Mouse (Mus musculus): ENCODE data around the gene Mgat3.

Mgat3 gene

DNA sequence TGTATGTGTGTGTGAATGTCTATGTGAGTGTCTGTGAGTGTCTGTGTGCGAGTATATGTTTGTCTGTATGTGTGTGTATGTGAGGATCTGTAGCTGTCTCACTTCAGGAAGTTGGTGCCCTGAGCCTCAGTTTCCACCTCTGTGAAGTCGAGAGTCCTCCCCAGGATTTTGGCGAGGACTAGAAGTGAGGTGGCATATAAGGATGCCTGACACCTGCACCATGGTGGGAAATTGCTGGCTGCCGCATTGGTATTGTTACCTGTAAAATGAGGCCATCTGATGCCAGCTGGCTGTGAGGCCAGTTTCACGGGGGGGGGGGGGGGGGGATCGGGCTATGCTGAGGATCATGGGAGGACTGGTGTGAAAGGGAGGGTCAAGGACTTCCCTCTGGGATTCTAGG, 2.2 kb downstream of the Mgat3 start:
- DNase-seq (ENCODE audit: low spot score): no peak

DNA sequence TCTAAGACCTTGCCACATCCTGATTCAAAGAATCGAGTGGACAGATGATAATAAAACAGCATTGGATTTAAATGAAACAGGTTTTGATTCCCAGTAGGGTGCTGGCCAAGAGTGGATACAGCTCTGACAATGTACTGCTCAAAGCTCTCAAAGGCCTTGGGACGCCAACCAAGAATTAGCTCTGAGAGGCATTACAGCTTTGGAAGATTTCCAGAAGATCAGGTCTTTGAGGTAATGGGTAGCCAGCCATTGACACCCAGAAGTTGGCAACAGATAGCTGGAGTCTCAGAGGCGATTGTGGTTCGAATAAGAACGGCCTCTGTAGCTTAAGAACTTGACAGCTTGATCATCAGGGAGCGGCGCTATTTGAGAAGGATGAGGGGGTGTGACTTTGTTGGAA, 8.0 kb downstream of the Mgat3 start:
- no peak for DNase-seq (ENCODE audit: low spot score)

DNA sequence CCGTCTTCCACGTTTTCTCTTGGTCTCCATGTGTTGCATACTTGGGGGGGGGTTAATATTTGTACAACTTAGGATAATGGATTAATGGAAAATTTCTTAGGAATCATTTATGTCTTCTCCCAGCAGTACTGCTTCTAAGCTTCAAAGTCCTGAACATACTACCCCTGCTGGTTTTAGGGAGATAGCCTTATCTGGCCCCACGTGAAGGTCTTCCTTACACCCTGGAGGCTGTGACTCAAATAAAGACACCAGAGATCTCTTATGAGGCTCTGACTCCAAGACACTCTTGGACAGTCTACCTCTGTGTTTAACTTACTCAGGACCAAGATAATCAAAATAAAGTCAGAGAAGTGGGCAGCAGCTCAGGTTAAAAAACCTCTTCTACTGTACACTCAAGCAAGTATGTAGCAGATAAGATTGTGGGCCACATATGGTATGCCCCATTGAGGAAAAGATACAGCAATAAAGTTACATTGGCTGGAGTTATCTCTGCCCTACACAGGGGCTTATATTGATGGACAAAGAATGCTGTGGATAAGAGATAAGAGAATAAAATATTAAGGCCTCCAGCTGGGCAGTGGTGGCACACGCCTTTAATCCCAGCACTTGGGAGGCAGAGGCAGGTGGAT, 8.7 kb downstream of the Mgat3 start:
- DNase-seq (ENCODE audit: low spot score): no peak

DNA sequence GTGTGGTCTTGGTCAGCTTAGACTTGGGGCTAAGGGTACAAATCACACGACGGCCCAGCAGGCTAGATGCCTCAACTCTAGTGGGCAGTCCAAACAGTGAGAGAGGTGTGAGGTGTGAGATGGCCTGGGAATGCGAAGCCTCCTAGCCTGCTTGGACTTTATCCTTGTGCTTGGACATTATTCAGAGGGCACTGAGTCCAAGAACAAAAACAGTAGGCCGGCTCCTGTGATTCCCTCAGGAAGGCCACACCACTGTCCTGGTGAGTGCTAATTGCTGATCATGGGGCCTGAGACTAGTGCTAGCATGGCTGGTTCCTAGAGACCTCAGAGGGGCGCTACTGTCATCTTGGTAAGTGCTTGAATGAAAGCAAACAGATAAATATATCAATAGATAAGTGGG, 15.4 kb downstream of the Mgat3 start:
- no peak for DNase-seq (ENCODE audit: low spot score)

DNA sequence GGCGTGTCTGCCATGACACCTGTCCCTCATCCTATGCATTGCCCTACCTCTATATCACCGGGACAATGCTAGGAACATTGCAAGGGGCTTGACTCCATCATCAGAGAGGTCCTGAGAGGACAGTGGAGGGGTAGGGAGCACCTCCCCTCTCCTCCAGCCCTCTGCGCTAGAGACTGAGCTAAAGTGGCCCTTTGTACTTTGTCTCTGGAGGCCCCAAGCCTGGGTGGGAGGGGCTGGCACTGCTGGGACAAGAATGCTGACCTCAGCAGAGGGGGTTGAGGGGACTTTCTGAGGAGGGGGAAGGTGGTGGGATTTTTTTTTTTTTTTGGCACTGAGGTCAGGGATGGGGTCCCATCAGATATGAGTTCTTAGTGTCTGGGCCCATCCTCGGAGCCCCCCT, 16.6 kb downstream of the Mgat3 start:
- DNase-seq (ENCODE audit: low spot score): no peak

DNA sequence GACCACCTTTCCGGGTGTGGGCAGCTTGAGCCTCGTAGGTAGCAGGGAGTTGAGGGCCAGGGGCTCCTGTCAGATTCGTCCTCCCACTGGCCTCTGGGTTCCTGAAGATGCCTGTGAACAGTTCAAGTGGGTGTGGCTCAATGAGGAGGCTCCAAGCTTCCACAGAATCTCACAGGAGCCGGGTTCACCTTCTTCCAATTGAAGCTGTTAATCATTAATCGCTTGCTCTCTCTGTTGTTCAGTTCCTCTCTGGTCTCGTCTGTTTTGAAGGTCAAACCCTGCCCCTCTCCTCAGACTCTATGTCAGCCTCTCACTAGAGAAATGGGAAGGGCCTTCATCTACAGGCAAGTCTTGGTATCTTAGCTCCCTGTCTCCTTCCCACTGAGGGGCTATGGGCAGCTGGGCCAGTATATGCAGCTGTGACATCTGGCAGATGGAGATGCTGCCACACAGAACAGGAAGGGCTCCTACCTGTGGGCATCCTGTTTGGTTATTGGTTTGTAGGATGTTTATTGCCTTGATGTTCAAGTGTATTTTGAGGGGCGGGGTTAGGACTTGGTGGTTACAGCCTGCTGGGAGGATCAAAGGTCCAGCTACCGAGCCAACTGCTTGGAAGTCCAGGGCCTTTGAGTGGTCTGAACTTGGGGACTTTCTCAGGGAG, 18.2 kb downstream of the Mgat3 start:
- DNase-seq (ENCODE audit: low spot score): no peak

DNA sequence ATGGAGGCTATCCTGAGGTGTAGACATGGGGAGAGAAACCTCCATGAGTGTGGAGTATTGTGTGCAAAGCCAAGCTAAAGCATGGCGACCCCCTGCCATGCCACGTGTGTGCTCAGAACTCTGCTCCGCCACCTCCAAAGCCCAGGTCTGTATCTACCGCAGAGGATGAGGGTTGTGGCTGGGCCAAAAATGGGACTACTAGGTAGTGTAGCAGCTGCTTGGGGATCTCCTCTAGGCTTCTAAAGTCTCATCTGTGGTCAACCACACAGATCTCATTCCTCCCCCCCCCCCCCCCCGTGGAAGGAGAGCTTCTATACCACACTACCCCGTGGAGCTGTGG, 18.7 kb downstream of the Mgat3 start:
- DNase-seq (ENCODE audit: low spot score): no peak

DNA sequence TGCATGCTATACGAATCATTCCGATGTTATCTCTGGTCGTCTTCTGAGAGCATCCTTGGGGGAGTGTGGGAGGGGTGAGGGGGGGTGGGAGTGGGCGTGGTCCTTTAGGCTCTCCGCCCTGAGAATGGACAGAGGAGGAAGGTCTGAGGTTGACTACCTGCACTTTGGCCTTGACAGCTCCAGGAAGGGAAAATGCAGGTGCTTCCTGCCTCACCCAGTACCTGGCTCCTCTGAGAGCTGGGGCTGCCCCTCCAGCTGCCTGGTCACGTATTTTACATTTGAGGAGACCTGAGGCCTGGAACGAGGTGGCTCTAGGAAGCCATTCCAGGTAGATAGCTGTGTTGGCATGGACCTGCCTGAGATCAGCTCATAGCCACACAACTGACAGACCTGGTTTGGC, 19.3 kb downstream of the Mgat3 start:
- DNase-seq (ENCODE audit: low spot score): no peak

DNA sequence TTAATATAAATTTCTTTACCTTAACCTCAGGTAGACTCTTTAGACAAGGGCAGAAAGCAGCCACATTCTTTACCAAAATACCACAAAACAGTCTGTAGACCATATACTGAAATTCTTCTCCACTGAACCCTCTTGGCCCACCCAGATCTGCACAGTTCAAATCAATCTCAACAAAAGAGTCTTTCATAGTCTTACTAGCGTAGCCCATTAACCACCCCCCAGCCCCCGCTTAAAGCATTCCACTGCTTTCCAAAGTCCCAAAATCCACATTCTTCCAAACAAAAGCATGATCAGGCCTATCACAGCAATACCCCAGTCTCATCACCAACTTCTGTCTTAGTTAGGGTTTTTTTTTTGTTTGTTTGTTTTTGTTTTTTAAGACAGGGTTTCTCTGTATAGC, 26.0 kb downstream of the Mgat3 start:
- no peak for DNase-seq (ENCODE audit: low spot score)

DNA sequence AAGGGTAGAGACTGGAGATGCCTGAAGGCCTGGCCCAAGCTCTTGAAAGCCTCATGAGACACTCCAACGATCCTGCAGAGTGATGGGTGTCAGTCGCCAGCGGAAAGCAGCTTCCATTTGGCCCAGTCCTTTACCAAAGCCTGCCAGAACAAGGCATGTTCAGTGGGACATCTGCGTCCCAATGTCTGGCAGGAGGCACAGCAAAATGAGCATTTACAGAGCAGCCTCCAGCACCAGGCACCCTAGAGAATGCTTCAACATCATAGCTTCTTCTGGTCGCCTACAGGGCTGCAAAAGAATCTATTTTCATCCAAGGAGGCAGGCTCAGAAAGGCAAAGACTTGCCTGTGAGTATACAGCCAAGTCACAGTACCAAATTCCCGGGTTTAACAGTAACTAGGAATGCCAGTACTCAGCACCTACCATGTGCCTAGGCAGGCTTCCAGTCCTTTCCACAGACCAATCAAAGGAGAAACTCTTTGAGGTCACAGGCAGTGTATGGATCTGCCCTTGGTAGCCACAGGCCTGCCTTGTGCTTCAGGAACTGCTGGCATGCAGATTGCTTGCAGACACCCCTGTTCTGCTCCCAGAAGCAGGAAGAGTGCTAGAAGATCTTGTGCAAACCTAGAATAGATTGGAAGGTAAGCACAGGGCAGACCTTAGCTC, 28.7 kb downstream of the Mgat3 start:
- DNase-seq (ENCODE audit: low spot score): no peak

DNA sequence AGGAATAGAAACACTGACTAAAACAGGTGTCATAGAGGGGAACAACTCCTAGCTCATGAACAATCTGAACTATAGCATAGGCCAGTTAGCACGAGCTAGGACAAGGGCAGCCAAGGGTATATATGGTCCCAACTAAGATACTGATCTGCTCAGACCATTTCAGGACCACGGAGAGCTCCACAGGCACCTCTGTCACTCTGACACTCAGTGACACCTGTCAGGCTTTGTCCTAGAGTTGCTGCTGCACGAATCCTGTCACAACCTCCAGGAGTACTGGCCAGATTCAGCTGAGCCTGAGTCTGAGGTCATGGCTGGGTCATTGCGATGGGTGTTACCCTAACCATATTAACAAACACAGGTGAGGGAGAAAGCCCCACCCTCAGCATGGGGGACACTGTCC, 29.9 kb downstream of the Mgat3 start:
- DNase-seq (ENCODE audit: low spot score): no peak

DNA sequence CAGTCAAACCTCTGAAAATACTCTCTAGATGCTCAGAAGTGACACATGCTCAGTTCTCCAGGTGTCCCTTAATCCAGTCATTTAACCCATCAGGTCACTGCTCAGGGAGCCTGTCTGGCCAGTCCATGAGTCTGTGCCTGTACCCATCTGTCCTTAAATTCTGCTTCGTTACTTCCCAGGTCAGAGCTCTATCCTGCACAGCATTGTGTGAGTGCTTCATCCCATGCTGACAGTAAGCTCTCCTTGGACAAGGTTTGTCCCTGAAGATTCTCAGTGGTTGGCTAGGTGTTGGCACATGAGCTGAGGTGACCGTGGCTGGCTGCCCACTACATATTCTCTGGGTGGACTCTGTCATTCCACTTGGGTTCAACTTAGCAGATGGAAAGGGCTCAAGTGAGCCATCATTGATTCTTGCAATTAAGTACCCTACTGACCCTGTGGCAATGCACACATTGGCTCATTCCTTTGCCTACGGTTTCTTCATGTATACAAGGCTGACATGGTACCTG, 32.6 kb downstream of the Mgat3 start:
- no peak for DNase-seq (ENCODE audit: low spot score)

DNA sequence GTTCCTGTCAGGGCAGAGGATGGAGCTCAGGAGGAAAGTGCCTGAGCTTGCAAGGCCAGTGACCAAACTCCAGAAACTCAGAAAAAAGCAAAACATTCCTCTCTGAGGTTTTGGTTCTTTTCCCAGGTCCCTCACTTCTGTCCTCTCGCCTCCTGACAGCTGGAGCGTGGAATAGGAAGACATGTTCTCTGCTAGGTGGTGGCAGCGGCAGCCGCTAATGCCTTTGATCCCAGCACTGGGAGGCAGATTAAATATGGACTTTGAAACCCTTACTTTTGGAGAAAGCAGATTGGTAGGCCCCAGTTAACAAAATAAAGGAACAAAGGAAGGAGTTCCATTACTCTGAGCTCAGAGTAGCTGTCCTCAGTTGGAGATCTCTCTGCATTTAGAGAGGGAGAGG, 34.9 kb downstream of the Mgat3 start:
- DNase-seq (ENCODE audit: low spot score): no peak

DNA sequence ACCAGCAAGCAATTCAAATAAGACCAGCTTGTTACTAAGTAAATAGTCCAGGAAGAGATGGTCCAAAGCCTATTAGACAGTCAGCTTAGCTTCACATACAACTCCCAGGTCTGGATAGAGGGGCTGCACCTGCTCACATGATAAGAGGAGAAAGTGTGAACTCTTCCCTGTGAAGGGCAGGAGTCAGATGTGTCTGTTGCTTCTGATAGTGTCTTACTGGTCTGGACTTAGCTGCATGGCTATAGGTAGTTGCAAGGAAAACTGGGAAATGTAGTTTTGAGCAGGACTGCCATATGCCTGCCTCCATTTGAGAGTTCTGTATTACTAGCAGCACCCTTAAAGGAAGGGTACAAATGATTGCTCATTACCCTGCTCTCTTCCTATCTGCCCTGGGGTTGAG, 40.2 kb downstream of the Mgat3 start:
- no peak for DNase-seq (ENCODE audit: low spot score)

DNA sequence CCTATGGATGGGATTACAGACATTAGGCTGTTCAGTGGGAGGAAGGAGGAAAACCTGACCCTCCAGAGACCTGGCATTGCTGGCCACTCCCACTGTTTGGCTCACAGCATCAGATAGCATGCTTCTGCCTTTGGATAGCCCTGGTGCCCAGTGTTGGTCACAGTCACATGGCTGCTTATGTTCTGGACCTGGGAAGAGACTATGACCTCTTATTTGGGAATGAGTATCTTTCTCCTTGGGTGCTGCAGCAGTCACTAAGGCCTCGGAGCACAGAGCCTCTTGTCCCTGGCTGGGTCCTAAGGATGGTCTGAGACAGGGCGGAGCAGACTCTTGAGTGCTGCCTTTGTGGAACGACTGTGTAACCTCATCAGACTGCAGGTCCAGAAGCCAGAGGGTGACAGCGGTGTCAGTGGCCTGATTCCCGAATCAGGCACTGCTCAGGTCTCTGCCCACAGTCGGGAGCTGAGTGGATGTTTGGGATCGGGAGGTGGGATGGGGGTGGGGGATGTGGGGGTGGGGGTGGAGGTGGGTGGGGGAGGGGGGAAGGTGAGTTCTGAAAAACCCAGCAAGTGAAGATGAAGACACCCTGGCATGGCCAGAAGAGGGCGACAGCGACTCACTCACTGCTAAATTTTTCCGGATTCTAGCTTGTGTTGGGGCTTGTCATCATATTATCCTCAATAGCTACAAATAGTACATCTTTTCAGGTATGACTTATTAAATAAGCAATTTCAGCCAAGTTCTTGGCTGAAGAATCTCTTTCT, 42.4 kb downstream of the Mgat3 start:
- peak; percentile 34 for DNase-seq (ENCODE audit: low spot score)

DNA sequence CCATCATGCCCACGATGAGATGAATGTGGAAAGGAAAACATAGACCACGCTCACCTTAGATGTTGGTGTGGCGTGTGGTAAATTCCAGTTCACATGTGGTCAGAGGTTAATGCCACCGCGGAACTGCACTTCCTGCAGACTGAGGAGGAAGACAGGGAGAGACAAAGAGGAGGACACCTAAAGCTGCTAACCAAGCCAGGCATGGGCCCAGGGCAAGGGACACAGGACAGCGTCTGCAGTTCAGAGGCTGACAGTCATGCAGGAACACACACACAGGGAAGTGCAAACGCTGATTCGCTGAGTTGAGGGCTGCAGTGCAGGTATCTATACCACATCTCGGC, 42.9 kb downstream of the Mgat3 start:
- no peak for DNase-seq (ENCODE audit: low spot score)

DNA sequence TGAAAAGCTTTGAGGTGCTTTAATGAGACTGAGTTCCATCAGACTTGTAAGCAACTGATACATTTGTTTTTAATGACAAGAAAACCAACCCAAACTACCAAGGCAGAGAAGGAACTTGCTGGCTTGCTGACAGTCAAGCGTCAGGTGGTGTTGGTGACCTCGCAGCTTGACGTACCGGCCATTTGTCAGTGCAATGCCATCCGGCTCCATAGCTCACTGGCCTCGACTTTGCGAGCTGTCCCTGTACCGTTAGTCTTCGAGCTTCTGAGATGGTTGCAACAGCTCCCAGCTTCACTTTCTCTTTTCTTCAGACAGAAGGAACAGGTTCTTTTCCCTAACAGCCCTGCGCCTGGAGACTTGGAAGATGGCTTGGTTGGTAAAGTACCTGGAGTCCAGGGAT, 44.0 kb downstream of the Mgat3 start:
- DNase-seq (ENCODE audit: low spot score): no peak

DNA sequence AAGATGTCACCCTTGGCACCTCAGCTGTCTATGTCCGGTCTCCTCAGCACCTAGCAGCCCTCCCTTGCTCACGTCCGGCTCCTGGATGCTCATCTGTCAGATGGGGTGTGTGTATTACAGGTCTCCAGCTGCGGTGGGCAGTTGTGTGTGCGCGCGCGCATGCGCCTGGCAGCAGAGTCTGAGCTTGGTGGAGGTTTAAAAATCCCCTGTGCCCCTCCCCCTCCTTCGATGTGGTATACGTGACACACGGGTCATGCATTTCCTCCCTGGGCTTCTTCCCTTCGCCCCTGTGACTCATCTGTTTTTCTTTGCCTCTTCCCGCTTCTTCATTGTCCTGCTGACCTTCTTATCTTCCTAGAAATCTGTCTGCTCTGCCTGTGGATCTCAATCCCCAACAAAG, 45.7 kb downstream of the Mgat3 start:
- DNase-seq (ENCODE audit: low spot score): peak; percentile 43

DNA sequence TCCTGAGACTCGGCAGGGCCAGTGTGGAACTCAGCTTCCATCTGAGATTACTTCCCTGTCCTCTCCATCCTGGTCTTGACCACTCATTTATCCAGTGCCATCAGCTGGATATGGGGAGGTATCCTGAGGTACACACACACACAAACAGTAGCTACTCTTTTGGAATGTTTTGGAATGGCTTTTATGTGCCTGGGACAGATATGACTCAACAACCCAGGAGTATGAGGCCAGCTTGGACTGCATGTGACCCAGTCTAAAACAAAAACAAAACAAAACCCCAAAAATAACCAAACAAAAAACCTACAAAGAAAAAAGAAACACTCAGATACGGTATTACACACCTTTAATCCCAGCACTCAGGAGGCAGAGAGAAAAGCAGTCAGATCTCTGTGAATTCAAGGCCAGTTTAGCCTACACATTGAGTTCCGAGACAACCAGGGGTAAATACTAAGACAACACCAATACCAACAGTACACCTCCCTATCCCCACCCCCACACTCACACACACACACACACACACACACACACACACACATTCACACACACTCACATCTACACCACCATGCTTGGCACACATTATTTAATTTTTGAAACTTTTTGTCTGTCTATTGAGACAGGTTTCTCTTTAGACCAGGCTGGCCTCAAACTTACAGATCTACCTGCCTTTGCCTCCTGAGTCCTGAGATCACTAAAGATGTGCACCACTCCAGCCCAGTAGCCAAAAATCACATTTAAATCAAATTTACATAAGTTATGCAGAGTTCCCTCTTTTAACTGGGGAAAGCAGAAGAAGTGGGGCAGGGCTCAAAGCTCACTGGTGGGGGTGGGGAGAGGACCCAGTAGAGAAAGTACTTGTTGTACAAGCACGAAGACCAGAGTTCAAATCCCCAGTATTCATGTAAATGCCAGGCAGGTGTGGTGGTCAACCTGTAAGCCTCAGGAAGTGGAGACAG, 46.5 kb downstream of the Mgat3 start:
- no peak for DNase-seq (ENCODE audit: low spot score)

DNA sequence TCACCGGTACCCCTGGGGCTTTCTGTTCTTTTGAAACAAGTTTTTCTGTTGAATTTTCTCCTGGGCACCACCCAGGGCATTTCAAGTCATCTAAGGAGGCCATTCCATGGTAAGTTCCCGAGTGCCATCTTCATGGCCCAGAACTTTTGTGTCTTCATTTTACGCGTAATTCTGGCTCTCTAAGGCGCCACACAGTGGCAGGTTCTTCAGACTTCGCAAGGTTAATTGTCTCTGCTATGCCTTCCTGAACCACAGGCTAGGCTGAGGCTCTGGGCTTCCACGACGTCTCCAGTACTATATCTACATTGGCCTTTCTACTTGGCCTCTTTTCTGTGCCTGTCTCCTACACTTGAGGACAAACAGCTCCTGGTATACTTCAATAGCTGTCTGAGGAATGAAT, 47.5 kb downstream of the Mgat3 start:
- DNase-seq (ENCODE audit: low spot score): no peak

DNA sequence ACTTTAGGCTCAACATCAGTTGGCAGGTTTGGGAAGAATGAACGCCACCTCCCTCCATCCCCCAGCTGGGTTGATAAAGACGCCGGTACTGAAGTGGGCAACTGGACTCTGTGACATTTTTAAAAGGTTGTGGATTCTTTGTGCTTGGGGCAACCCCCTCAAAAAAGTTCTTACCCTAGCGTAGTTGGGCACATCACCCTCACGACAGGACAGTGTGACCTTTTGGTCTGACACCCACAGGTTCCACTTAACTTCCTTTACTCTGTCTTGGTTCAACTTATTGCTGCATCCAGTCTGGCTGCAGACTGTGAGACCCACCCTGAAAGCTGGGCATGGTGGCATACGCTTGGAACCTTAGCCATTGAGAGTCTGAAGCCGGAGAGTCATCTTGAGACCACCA, 50.2 kb downstream of the Mgat3 start:
- no peak for DNase-seq (ENCODE audit: low spot score)

DNA sequence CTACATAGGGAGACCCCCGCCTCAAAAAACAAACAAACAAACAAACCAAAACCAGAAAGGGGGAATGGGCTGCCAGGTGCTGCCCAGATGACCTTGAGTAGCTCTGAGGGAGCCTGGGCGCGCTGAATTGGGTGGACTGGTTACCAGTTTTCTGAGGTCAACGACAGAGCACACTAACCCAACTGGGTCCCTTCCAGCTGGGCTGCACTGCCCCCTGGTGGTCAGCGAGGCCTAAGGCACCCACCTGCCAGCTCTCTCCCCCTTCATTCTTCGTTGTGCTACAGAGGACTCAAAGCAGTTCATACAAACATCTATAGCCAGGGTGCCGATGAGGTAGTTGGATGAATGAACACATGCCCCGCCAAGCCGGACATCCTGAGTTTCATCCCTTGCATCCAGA, 51.7 kb downstream of the Mgat3 start:
- DNase-seq (ENCODE audit: low spot score): peak; percentile 78

Data from urinary bladder, postnatal 14 days (tissue).